ENCODE assay signal across 8 mouse cellular contexts in the genomic region with DNA sequence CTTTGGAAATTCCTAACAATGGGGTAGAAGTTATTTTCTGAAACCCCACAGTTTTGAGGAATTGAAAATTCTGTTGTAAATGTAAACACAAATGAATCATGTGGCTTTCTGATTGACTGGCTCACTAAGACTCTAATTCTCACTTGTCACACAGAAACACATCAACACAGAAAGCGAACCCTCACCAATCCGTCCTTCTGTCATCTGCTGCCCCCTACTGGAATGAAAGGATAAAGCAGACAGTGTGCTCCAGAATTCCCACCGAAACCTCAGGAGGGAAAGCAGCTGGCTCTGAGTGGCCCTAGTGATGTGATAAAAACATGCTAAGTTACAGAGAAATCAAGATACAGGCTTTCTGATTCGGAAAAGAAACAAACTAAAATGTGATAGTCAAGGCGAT. TPM values are rescaled to one million over a fixed set of nuclear protein-coding genes. Genes with fewer than 3 reads are reported as not detected.
DNase-seq lines count a peak whose midpoint lies in the region; ATAC-seq and TF ChIP-seq lines count a peak whose summit lies in the region.
"Had no signal": no experiment of that assay in that cellular context is flagged by ENCODE, and none has a peak within 500 bp of the region (broad histone marks: within the 10 kb centered on the region; RNA-seq: fewer than 3 reads in every experiment).

No protein-coding gene starts in this region.

- dilution Hi-C loops in CH12.LX (cut with MboI; ENCODE audit: extremely low pct_ligation_motif_present, extremely low pct_unique_long_range_greater_than_20kb, low sequenced_read_pairs) = no loop called here

- H3K36me3 ChIP-seq in CH12.LX (replicated peaks in 1 of 2; ENCODE audit: control insufficient read depth in 1 of 2, insufficient read depth in 1 of 2, low read length in 1 of 2) = peaks cover 0 to 6% of the 10 kb centered on the region in 2 experiments
- H3K36me3 ChIP-seq in forebrain, embryonic 14.5 days (ENCODE audit: control insufficient read depth, insufficient read depth, low read length) = no peaks in the 10 kb centered on the region
- no peaks in the 10 kb centered on the region for H3K36me3 ChIP-seq in intestine, postnatal 0 days (ENCODE audit: control insufficient read depth, insufficient read depth)
- H3K36me3 ChIP-seq in liver, postnatal 0 days (replicated peaks; ENCODE audit: insufficient read depth, low read length) = no peaks in the 10 kb centered on the region
- no peaks in the 10 kb centered on the region for H3K36me3 ChIP-seq in neural tube, embryonic 15.5 days

- no peaks in the 10 kb centered on the region for H3K27me3 ChIP-seq in CH12.LX (replicated peaks)
- H3K27me3 ChIP-seq in forebrain, embryonic 14.5 days (replicated peaks; ENCODE audit: control insufficient read depth, insufficient read depth, low read length) = no peaks in the 10 kb centered on the region
- H3K27me3 ChIP-seq in intestine, postnatal 0 days (replicated peaks; ENCODE audit: control insufficient read depth, insufficient read depth, low read length) = no peaks in the 10 kb centered on the region
- H3K27me3 ChIP-seq in liver, postnatal 0 days (ENCODE audit: insufficient read depth, low read length) = no peaks in the 10 kb centered on the region
- no peaks in the 10 kb centered on the region for H3K27me3 ChIP-seq in neural tube, embryonic 15.5 days (replicated peaks)
- H3K27me3 ChIP-seq: megakaryocyte, embryonic 14.5 days had no signal

- no peak overlapping the region for H3K4me2 ChIP-seq in CH12.LX (ENCODE audit: insufficient read depth, low read depth, poor library complexity, severe bottlenecking)
- H3K4me2 ChIP-seq in forebrain, embryonic 14.5 days (ENCODE audit: low read length) = no peak overlapping the region
- no peak overlapping the region for H3K4me2 ChIP-seq in intestine, postnatal 0 days (replicated peaks; ENCODE audit: low read depth)
- no peak overlapping the region for H3K4me2 ChIP-seq in liver, postnatal 0 days (ENCODE audit: low read depth, low read length)
- peak overlapping the region; percentile 24 for H3K4me2 ChIP-seq in neural tube, embryonic 15.5 days

- no peak overlapping the region for H3K27ac ChIP-seq in CH12.LX (ENCODE audit: insufficient read depth, low read depth)
- H3K27ac ChIP-seq in forebrain, embryonic 14.5 days (ENCODE audit: low read depth, low read length) = no peak overlapping the region
- H3K27ac ChIP-seq in intestine, postnatal 0 days (ENCODE audit: low read depth, low read length) = no peak overlapping the region
- no peak overlapping the region for H3K27ac ChIP-seq in liver, postnatal 0 days (ENCODE audit: low read depth)
- no peak overlapping the region for H3K27ac ChIP-seq in neural tube, embryonic 15.5 days (replicated peaks)

- TF ChIP-seq RAD21 in CH12.LX (IDR thresholded peaks at IDR 0.05; ENCODE audit: low read depth, low read length) = peak; percentile 93

- TF ChIP-seq EP300 in CH12.LX (IDR thresholded peaks at IDR 0.05; ENCODE audit: low read length) = no peak
- no peak for TF ChIP-seq EP300 in liver, postnatal 0 days (IDR thresholded peaks at IDR 0.05; ENCODE audit: low read depth)

- TF ChIP-seq CTCF in CH12.LX (conservative IDR thresholded peaks at IDR 0.05 in 1 of 2, IDR thresholded peaks at IDR 0.05 in 1 of 2; ENCODE audit: low read depth in 2 of 2, low read length in 2 of 2) = peak; percentile 79 to 94
- TF ChIP-seq CTCF in intestine, postnatal 0 days (IDR thresholded peaks at IDR 0.05; ENCODE audit: low read depth) = peak; percentile 98
- peak; percentile 94 for TF ChIP-seq CTCF in liver, postnatal 0 days (IDR thresholded peaks at IDR 0.05; ENCODE audit: low read depth)

- no peaks in the 10 kb centered on the region for H3K9me3 ChIP-seq in CH12.LX (replicated peaks; ENCODE audit: low read length)
- H3K9me3 ChIP-seq in forebrain, embryonic 14.5 days (replicated peaks; ENCODE audit: control insufficient read depth, low read length) = no peaks in the 10 kb centered on the region
- H3K9me3 ChIP-seq in intestine, postnatal 0 days (ENCODE audit: control insufficient read depth) = no peaks in the 10 kb centered on the region
- H3K9me3 ChIP-seq in liver, postnatal 0 days (ENCODE audit: low read length) = no peaks in the 10 kb centered on the region
- H3K9me3 ChIP-seq in neural tube, embryonic 15.5 days (replicated peaks) = no peaks in the 10 kb centered on the region
- H3K9me3 ChIP-seq: megakaryocyte, embryonic 14.5 days had no signal

- in situ Hi-C loops in CH12.LX (cut with MboI; ENCODE audit: low pct_ligation_motif_present, low pct_unique_long_range_greater_than_20kb, low sequenced_read_pairs) = no loop called here

- H3K4me1 ChIP-seq in CH12.LX (ENCODE audit: control insufficient read depth in 1 of 2, insufficient read depth in 2 of 2) = no peaks in the 10 kb centered on the region
- no peaks in the 10 kb centered on the region for H3K4me1 ChIP-seq in forebrain, embryonic 14.5 days (ENCODE audit: control insufficient read depth, insufficient read depth, low read length)
- no peaks in the 10 kb centered on the region for H3K4me1 ChIP-seq in intestine, postnatal 0 days (replicated peaks; ENCODE audit: control insufficient read depth, insufficient read depth, low read length)
- H3K4me1 ChIP-seq in liver, postnatal 0 days (ENCODE audit: insufficient read depth) = no peaks in the 10 kb centered on the region
- no peaks in the 10 kb centered on the region for H3K4me1 ChIP-seq in neural tube, embryonic 15.5 days
- H3K4me1 ChIP-seq: megakaryocyte, embryonic 14.5 days had no signal

- no peak for TF ChIP-seq POLR2A in CH12.LX (IDR thresholded peaks at IDR 0.05; ENCODE audit: low read depth, low read length)

- ATAC-seq in forebrain, embryonic 14.5 days = peak; percentile 81
- no peak for ATAC-seq in intestine, postnatal 0 days
- no peak for ATAC-seq in liver, postnatal 0 days
- ATAC-seq in neural tube, embryonic 15.5 days (ENCODE audit: low FRiP score) = peak; percentile 84

- DNase-seq in 3T3-L1 (ENCODE audit: low read depth, low spot score) (peak; percentile 75), CH12.LX (ENCODE audit: extremely low read depth) (peak; percentile 62)
- DNase-seq in c-Kit-positive CD71-positive TER-119-positive erythroid progenitor cells, embryonic 14.5 days (ENCODE audit: low spot score) = peak; percentile 36
- peak; percentile 84 for DNase-seq in forebrain, embryonic 14.5 days (ENCODE audit: low spot score)
- peak; percentile 49 for DNase-seq in liver, postnatal 0 days

- 5% methylated on average over 5 of the region's 5 CpGs for WGBS in forebrain, embryonic 14.5 days
- 15% methylated on average over 5 of the region's 5 CpGs for WGBS in intestine, postnatal 0 days
- 12% methylated on average over 5 of the region's 5 CpGs for WGBS in liver, postnatal 0 days (ENCODE audit: insufficient replicate concordance)
- WGBS in neural tube, embryonic 15.5 days = 8% methylated on average over 5 of the region's 5 CpGs

- H3K4me3 ChIP-seq in CH12.LX (replicated peaks in 1 of 3; ENCODE audit: low read depth in 2 of 3, low read length in 2 of 3, poor library complexity in 1 of 3) = no peak overlapping the region
- H3K4me3 ChIP-seq in forebrain, embryonic 14.5 days (ENCODE audit: low read depth, low read length) = no peak overlapping the region
- no peak overlapping the region for H3K4me3 ChIP-seq in intestine, postnatal 0 days (ENCODE audit: low read depth, low read length)
- H3K4me3 ChIP-seq in liver, postnatal 0 days (ENCODE audit: low read depth, low read length) = no peak overlapping the region
- H3K4me3 ChIP-seq in neural tube, embryonic 15.5 days (replicated peaks) = no peak overlapping the region
- H3K4me3 ChIP-seq: megakaryocyte, embryonic 14.5 days had no signal

- H3K9ac ChIP-seq in CH12.LX (ENCODE audit: insufficient read depth, low read depth) = no peak overlapping the region
- no peak overlapping the region for H3K9ac ChIP-seq in forebrain, embryonic 14.5 days (ENCODE audit: low read length)
- no peak overlapping the region for H3K9ac ChIP-seq in intestine, postnatal 0 days (ENCODE audit: low read depth, low read length)
- no peak overlapping the region for H3K9ac ChIP-seq in liver, postnatal 0 days (replicated peaks)
- H3K9ac ChIP-seq in neural tube, embryonic 15.5 days (replicated peaks) = no peak overlapping the region

- no peaks in the 10 kb centered on the region for H3K79me2 ChIP-seq in CH12.LX (replicated peaks; ENCODE audit: control insufficient read depth, extremely low read depth, insufficient read depth, poor library complexity, severe bottlenecking)

TF ChIP-seq in CH12.LX, 34 proteins besides CTCF, POLR2A, EP300 and RAD21:
- TF ChIP-seq MEF2A (IDR thresholded peaks at IDR 0.05; ENCODE audit: borderline replicate concordance, low read depth, low read length) (no peak), CHD2 (IDR thresholded peaks at IDR 0.05; ENCODE audit: low read length) (no peak), USF1 (IDR thresholded peaks at IDR 0.05; ENCODE audit: low read depth, low read length) (no peak), ZC3H11A (IDR thresholded peaks at IDR 0.05; ENCODE audit: low read depth, low read length) (peak; percentile 60; the same call in 1 of the 2 replicates), TCF12 (IDR thresholded peaks at IDR 0.05; ENCODE audit: low read depth, low read length) (no peak), POLR2AphosphoS2 (IDR thresholded peaks at IDR 0.05; ENCODE audit: low read depth, low read length) (no peak), SMC3 (IDR thresholded peaks at IDR 0.05; ENCODE audit: low read depth, low read length) (peak; percentile 86), IRF4 (IDR thresholded peaks at IDR 0.05; ENCODE audit: low read depth, low read length) (peak; percentile 54; the same call in 1 of the 2 replicates), CHD1 (IDR thresholded peaks at IDR 0.05; ENCODE audit: low read depth, low read length) (no peak), MYC (IDR thresholded peaks at IDR 0.05; ENCODE audit: low read depth, low read length) (no peak), MAFK (IDR thresholded peaks at IDR 0.05; ENCODE audit: insufficient replicate concordance, low read length) (no peak), USF2 (conservative IDR thresholded peaks at IDR 0.05; ENCODE audit: low read depth, low read length) (no peak), ETS1 (conservative IDR thresholded peaks at IDR 0.05; ENCODE audit: low read depth, low read length) (no peak), GABPA (IDR thresholded peaks at IDR 0.05; ENCODE audit: insufficient replicate concordance, low read depth, low read length) (no peak)

RNA-seq across cellular contexts. Expression of gene Uqcrfs1, which starts 14.4 kb away (rescaled TPM):
- total RNA-seq in CH12.LX (2012; rRNA removed) (154 and 171 TPM in 2 replicates), CH12.LX (2014; rRNA removed) (292 and 297 TPM in 2 replicates)
- polyA plus RNA-seq in CH12.LX (2012; ENCODE audit: insufficient read length, low read depth) = 169 and 173 TPM in 2 replicates
- 270 and 273 TPM in 2 replicates for polyA plus RNA-seq in forebrain, embryonic 14.5 days (2014; fragmentation: Nextera tagmentation; extraction: Ambion mirVana)
- polyA plus RNA-seq in intestine, postnatal 0 days (2015; fragmentation: Nextera tagmentation; extraction: Ambion mirVana) = 519 and 553 TPM in 2 replicates
- 380 and 395 TPM in 2 replicates for polyA plus RNA-seq in liver, postnatal 0 days (2015; fragmentation: Nextera tagmentation; extraction: Ambion mirVana)
- 300 and 323 TPM in 2 replicates for polyA plus RNA-seq in neural tube, embryonic 15.5 days (2015; fragmentation: Nextera tagmentation; extraction: Ambion mirVana)

Comparison
In these comparisons a context has a peak if more than half of its experiments do, and no peak if none do; other contexts are left out.
1. ATAC-seq: peak in forebrain, embryonic 14.5 days (single experiment) and neural tube, embryonic 15.5 days (single experiment); none in intestine, postnatal 0 days (single experiment) and liver, postnatal 0 days (single experiment).
2. Peak in every context shown above with its lines, with median percentiles within 50 percentile points of each other: DNase-seq and CTCF ChIP-seq.